Mouse (Mus musculus): ENCODE measurements at regions not wholly inside any gene's neighbourhood (a gene's known extent, or its start where the extent isn't known, plus 50 kb on each side); places are given as distances from the start of the nearest gene placed in this dataset.

DNA sequence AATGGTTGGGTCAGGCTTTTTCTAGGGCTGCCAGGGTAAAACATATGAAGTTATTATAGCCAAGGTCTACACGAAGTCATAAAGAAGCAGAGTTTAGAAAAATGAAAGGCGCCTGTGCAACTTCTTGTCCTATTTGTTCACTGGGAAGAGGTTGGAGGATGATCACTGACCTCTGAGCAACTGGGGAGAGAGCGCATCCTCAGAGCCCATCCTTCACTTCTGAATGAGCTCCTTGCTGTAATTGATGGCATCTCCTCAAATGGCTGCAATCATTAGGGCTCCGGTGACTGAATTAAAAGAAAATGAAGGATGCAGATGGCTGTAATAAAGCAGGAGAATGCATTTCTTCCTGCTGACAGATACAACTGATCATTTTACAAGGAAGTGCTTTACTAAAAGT is 1117.4 kb upstream of the Nudt12 start:
- DNase-seq (ENCODE audit: low spot score): peak; percentile 4
- WGBS: 76% methylated on average over 4 of the region's 4 CpGs

DNA sequence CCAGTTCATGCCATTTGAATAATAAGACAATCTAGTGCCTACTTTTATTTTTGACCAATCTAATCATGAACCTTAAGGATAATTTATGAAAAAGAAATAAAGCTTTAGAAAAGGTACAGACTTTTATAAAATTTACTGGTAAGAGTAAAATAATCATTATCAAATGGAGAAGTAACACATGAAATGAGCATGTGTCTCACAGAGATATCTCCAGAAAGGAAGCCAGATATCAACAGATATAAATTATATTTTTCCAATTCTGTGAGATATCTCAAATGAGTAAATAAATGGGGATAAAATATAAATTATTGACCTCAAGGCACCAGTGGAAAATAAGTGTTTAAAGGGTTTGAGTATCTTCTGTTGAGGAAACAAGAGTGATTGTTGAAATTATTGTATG is 1085.6 kb upstream of the Nudt12 start:
- DNase-seq (ENCODE audit: low spot score) (no peak), ATAC-seq (ENCODE audit: low FRiP score) (no peak)
- H3K4me3 ChIP-seq (ENCODE audit: low read depth, low read length): no peak overlapping the region
- H3K27ac ChIP-seq (ENCODE audit: low read depth, low read length): no peak overlapping the region
- no peak overlapping the region for H3K4me2 ChIP-seq (replicated peaks; ENCODE audit: low read depth, low read length)
- H3K4me1 ChIP-seq (replicated peaks; ENCODE audit: control insufficient read depth, insufficient read depth, low read length): no peaks in the 10 kb centered on the region
- H3K9me3 ChIP-seq (ENCODE audit: control insufficient read depth, low read length): no peaks in the 10 kb centered on the region
- no peak overlapping the region for H3K9ac ChIP-seq (ENCODE audit: low read depth, low read length)
- H3K27me3 ChIP-seq (ENCODE audit: control insufficient read depth, insufficient read depth, low read length): no peaks in the 10 kb centered on the region
- no peaks in the 10 kb centered on the region for H3K36me3 ChIP-seq (ENCODE audit: control insufficient read depth, insufficient read depth, low read length)

More for the DNA sequence above, 1117.4 kb upstream of the Nudt12 start:
- 0 out of 2 replicates have a peak, but pooled peaks have one; percentile 53 for ATAC-seq (ENCODE audit: low FRiP score)
- H3K9me3 ChIP-seq (ENCODE audit: control insufficient read depth, low read length): no peaks in the 10 kb centered on the region
- H3K27ac ChIP-seq (ENCODE audit: low read depth, low read length): no peak overlapping the region
- H3K4me2 ChIP-seq (replicated peaks; ENCODE audit: low read depth, low read length): no peak overlapping the region
- H3K9ac ChIP-seq (ENCODE audit: low read depth, low read length): no peak overlapping the region
- no peaks in the 10 kb centered on the region for H3K4me1 ChIP-seq (replicated peaks; ENCODE audit: control insufficient read depth, insufficient read depth, low read length)
- H3K27me3 ChIP-seq (ENCODE audit: control insufficient read depth, insufficient read depth, low read length): no peaks in the 10 kb centered on the region
- H3K36me3 ChIP-seq (ENCODE audit: control insufficient read depth, insufficient read depth, low read length): no peaks in the 10 kb centered on the region
- H3K4me3 ChIP-seq (ENCODE audit: low read depth, low read length): no peak overlapping the region
